Mouse (Mus musculus) bone marrow macrophage, adult 2 months (primary cell): Measurements from ENCODE around the gene Clybl.

ENCODE experiments used
- CTCF ChIP-seq: IDR thresholded peaks from 2 replicates; pipeline ENCODE4 v1.5.1; 2012; ENCODE audit warnings: low read depth, mild to moderate bottlenecking, low read length, moderate library complexity
- POLR2A ChIP-seq: IDR thresholded peaks from 2 replicates; pipeline ENCODE4 v1.6.1; 2012; ENCODE audit warnings: mild to moderate bottlenecking, low read depth, low read length, borderline replicate concordance

DNA sequence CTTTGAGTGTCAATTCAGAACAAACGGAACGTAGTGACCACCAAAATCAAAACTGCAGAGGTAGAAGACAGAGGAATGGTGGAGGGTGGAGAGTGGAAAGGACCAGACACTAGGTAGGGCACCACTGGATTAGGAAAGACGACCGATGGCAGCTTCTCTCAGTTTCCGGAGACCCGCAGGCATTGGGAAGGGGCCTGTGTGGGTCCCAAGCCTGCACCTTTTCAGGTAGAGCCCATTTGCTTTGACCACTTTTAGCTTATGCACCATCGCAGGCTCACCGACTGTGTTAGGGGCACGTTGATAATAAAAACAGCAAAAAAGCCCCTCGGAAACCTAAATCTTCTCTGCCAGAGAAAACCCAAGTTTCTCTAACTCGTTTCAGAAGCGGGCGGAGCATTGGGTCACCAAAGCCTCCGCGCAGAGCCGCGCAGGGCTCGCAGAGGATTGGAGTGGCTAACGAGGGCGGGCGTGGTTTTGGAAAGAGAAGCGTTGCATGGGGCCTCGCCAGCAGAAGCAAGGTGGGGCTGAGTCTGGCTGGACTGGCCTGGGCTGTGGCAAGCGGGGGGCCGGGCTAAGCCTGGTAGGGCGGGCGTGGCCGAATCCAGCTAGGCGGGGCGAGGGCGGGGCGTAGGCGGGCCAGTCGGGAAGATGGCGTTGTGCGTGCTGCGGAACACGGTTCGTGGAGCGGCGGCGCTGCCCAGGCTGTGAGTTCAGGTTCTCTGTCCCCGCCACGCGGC lies at the start of gene Clybl:
- TF ChIP-seq CTCF (no peak), POLR2A (no peak)
